Mouse (Mus musculus) retina, adult 2 months (tissue): ENCODE data around the gene Rubcnl.
A peak's percentile ranks its signal among the peaks of the same experiment; 100 is the strongest.

Experiments used
- DNase-seq: peaks from one replicate; pipeline ENCODE4 v3.0.0-alpha.2; 2012; ENCODE audit warnings: low read depth, low spot score

Gene Rubcnl

DNA sequence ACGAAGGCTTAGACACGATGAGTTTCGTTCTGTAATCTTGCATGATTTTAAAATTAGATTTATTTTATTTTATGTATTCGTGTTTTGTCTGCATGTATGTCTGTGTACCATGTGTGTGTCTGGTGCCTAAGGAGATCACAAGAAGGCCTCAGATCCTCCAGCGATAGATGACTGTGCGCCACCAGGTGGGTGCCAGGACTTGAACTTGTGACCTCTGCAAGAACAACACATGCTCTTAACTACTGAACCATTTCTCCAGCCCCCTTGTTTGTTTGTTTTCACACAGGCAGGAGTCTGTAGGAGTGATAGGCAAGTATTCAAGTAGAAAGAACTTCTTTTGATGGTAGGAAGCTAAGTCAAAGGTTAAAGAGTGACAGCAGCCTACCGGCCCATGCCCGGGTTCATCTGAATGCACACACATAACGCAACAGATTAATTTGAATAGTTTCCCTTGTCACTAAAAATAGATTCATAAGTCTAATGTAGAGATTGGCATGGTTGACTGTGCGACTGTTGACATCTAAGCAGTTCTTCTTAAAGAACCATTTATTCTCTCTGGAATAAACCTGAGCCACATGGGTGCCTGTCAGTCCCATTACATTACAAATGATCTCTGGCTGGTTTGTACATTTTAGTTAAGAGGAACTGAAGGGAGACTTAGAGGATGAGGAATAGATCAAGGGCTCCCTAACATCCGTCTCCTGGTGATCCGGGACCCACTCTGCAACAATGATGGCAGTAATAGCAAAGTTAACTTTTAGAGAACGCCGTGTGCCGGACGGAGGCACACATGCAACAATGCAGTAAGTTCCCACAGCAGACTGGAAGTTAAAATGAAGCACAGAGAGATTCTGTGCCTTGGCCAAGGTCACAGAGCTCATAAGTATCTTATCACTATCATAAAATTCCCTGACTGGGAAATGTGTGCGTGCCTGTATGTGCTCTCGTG is 2.3 kb downstream of the Rubcnl start:
- DNase-seq, result no peak

DNA sequence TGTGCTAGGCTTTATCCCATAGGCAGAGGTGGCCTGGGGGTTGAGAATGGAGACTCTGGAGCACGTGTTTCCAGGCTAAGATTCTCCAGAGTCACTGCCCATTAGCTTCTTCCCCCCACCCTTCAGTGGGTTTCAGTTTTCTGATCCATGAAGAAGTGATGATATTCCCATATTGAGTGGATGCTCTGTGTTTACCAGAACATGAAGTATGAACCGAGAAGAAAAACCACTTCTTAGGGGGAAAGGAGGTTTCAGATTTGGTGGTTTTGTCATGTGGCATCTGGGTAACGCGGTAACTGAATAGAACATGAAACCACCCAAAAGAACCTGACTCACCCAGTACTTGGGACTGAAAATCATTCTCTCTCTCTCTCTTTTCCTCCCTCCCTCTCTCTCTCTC is 3.0 kb downstream of the Rubcnl start:
- no peak for DNase-seq

DNA sequence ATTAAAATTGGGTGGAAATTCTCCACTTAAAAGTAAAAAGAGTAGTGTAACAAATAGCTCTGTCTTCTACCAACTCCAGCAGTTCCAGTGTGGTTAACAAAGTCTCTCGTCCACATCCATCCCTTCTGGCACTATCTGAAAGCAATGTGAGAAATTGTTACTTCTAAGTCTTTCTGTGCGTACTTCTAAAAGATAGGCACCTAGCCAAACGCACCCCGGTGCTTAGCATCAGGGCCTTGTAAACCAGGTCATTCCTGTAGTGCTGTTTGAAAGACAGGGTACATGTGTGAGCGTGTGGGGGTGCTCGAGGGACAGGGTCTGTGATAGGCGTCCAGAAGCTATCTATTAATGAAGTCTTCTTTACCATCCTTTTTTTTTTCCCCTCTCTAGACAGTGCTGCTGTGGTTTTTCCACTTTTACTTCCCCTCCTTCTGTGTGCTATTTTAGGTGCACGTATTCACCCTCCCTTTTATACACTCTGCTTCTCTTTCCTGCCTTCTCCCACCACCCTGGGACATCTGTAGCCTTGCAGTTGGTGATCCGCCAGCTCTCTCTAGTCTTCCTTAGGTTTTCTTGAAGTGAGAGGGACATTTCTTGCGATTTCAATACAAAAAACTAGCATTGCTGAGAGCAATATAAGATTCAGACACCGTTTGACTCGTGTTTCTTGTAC is 4.9 kb downstream of the Rubcnl start:
- DNase-seq, result no peak

GRCm38 (mm10) chr14:75022522-75022921 is 6.7 kb downstream of the Rubcnl start:
- no peak for DNase-seq

DNA sequence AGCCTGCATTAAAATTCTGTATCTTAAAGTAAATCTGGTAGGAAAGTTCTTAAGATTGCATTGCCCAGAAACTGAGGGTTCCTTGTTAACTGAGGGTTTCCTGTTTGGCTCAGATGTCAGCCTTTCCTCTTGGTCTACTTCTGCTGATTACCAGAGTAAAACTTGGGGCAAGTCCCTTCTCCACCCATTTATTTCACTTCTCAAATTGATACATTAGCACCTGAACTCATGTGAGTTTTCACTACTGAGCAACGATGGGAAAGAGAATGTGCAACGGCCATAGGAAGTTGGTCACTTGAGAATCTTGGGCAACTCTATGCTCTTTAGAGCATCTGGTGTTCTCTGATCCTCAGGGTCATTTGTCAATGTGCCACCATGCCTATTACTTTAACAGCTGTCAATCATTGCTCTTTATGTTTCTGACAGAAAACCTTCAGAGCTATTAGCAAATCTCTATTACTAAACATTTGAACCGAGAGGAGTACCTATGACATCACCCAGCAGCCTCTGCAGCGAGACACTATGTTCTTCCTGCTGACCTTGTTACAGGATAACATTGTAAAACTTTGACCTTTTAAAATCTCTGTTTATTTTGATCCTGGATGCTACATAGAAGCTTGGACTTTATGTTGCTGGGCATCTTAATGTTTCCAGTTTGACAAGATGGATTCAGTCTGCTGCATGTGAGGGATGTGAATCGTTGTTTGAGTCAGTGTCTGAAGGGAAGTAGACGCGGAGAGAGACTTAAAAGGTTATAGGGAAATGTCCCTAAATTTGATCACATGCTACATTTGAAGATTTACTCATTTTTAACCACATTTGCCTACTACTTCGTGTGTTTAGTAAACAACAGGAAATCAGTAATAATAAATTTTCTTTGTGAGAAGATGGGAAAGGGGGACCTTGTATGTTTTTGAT is 9.2 kb downstream of the Rubcnl start:
- no peak for DNase-seq

GRCm38 (mm10) chr14:75030764-75031163 is 14.9 kb downstream of the Rubcnl start:
- no peak for DNase-seq

- DNase-seq, result no peak
Observed at GRCm38 (mm10) chr14:75031999-75032575, 16.3 kb downstream of the Rubcnl start.

DNA sequence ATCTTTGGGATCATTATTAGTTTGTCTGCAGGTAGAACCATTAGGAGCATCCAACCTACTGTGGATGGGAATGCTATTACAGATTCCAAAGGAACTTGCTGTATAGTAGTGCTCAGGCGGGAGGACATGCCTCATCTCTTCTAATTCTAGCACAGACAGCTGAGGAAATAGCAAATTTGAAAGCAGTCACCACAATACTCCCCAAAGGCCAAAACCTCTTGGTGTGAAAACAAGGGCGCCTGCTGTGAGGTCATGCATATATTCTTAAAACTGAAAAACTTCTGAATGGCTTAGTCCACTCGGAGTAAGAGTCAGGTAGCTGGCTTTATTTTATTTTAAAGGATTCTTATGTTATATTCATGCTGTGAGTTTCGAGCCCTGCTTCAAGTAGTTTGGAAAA is 16.9 kb downstream of the Rubcnl start:
- DNase-seq, result no peak

DNA sequence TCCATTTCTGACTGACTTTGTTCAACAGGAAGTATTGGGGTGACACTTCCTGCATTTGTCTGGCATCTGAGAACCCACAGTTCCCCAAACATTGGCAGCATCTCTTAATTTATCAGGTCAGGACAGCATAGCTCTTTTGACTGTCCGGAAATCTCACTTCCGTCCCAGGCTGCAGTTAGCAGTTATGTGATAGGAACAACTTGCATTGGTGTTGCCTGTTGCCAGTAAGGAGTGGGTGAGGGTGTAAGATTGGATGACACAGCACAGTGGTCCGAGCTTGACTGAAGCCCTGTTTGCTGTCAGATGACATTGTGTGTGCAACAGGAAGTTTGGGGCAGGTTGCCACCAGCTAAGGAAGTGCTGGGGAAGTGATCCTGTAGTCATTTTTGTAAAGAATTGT is 18.4 kb downstream of the Rubcnl start:
- DNase-seq, result no peak

DNA sequence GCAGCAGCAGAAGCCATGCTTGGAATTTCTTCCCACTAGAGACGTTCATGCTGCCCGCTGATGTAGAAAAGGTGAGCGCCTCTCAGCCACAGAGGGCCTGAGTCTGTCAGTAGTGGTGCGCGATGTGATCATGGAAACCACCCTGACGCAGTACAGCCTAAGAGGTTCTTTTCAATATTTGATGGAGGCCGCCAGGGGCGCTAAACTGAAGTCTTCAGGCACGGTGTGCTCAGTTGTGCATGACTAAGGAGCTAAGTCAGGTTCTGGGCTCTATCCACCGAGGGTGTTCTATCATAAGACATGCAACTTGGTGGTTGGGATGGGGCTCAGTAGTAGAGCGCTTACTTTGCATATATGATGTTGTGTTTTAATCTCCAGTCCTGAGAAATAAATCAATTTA is 19.6 kb downstream of the Rubcnl start:
- no peak for DNase-seq

DNA sequence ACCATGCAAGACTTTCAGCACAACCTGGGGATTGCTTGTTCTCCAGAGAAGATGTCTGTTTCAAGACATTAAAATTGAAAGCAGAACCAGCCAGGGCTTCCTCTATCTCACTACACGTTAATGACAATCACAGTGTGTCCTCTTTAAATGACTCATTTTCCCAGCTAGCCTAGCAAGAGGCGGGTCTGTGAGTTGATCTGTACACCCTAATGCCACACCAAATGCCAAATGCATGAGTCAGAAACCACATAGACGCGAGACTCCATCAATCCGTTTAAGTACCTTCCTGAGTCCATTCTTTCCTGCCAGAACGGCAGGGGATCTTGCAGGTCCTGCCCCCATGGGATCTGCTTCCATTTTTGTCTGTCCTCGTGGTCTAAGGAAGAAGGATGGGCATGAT is 29.4 kb downstream of the Rubcnl start:
- DNase-seq, result no peak

GRCm38 (mm10) chr14:75052451-75052850 is 36.6 kb downstream of the Rubcnl start:
- no peak for DNase-seq

- DNase-seq, result no peak
Observed at GRCm38 (mm10) chr14:75054455-75055343, 38.9 kb downstream of the Rubcnl start.

GRCm38 (mm10) chr14:75056861-75057431 is 41.1 kb downstream of the Rubcnl start:
- DNase-seq, result no peak

- DNase-seq, result peak; percentile 23
Observed at GRCm38 (mm10) chr14:75060562-75060961, 44.7 kb downstream of the Rubcnl start.

DNA sequence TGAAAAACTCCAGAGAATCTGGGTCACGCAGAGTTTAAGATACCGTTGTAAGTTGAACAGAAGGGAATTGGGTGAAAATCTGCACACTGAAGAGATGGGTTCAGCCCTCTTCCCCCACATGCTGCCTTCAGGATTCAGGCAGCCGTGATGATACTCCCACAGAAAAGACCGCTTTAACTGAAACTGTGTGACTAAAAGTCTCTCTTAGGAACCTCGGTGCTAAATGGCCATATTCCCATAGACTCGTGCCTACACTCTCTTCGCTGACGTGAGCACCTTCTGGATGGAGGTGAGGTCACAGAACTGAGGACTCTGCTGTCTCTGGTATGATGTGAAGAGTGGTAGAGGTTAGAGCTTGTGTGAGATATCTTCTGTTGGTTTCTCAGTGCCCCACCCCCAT is 48.1 kb downstream of the Rubcnl start:
- DNase-seq, result no peak

DNA sequence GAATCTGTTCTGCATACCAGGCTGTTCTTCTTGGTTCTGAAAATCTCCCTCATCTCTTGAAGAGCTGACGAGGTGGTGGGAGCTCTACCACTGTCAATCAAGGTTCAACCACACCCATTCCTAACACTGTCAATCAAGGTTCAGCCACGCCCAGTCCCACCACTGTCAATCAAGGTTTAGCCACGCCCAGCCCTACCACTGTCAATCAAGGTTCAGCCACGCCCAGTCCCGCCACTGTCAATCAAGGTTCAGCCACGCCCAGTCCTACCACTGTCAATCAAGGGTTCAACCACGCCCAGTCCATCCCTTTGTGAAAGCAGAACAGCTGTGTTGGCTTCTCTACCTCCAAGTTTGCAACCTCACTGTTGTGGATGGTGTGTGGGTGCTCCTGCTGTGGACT is 48.7 kb downstream of the Rubcnl start:
- no peak for DNase-seq

- DNase-seq, result no peak
Observed at GRCm38 (mm10) chr14:75065211-75065610, 49.4 kb downstream of the Rubcnl start.

GRCm38 (mm10) chr14:75068430-75069112 is 52.7 kb downstream of the Rubcnl start:
- no peak for DNase-seq
